Mouse (Mus musculus) embryonic facial prominence, embryonic 14.5 days (tissue): ENCODE measurements at regions not wholly inside any gene's neighbourhood (a gene's known extent, or its start where the extent isn't known, plus 50 kb on each side); places are given as distances from the start of the nearest gene placed in this dataset.

ENCODE experiments used
- ATAC-seq: fragments of 200-750 bp; cut with Nextera tagmentation; 2 replicates; pipeline ENCODE4 v1.8.0; 2017; ENCODE audit warnings: low read depth, moderate number of reproducible peaks, moderate TSS enrichment
- DNase-seq: peaks from one replicate; pipeline ENCODE4 v3.0.0-alpha.2; 2015; ENCODE audit warnings: low spot score
- H3K27ac ChIP-seq: fragments of 300-500 bp; sonication (generic); replicated peaks from 2 replicates; pipeline ENCODE4 v1.5.1; 2014; ENCODE audit warnings: low read depth, mild to moderate bottlenecking, low read length, moderate library complexity
- H3K27me3 ChIP-seq: fragments of 300-500 bp; sonication (generic); replicated peaks from 2 replicates; pipeline ENCODE4 v1.6.1; 2014; ENCODE audit warnings: low read length; ENCODE audit not compliant: control insufficient read depth, insufficient read depth
- H3K36me3 ChIP-seq: fragments of 300-500 bp; sonication (generic); 2 replicates; pipeline ENCODE4 v1.6.1; 2014; ENCODE audit warnings: low read length, mixed read lengths; ENCODE audit not compliant: control insufficient read depth, insufficient read depth
- H3K4me1 ChIP-seq: fragments of 300-500 bp; sonication (generic); 2 replicates; pipeline ENCODE4 v1.6.1; 2014; ENCODE audit warnings: antibody characterized with exemption, low read length; ENCODE audit not compliant: control insufficient read depth, insufficient read depth
- H3K4me2 ChIP-seq: fragments of 300-500 bp; sonication (generic); 2 replicates; pipeline ENCODE4 v1.6.1; 2014; ENCODE audit warnings: low read depth, mild to moderate bottlenecking, low read length, moderate library complexity, mixed read lengths
- H3K4me3 ChIP-seq: fragments of 300-500 bp; sonication (generic); 2 replicates; pipeline ENCODE4 v1.5.1; 2014; ENCODE audit warnings: low read depth, mild to moderate bottlenecking, low read length
- H3K9ac ChIP-seq: fragments of 300-500 bp; sonication (generic); 2 replicates; pipeline ENCODE4 v1.6.1; 2014; ENCODE audit warnings: low read depth, mild to moderate bottlenecking, low read length, moderate library complexity, mixed read lengths
- H3K9me3 ChIP-seq: fragments of 300-500 bp; sonication (generic); 2 replicates; pipeline ENCODE4 v1.6.1; 2016; ENCODE audit warnings: low read length; ENCODE audit not compliant: control insufficient read depth
- WGBS: fragments of 180-500 bp; shearing (Covaris S2); extraction: QIAGEN DNeasy Blood & Tissue Kit; methylation state at CpG from one replicate; pipeline ENCODE4 v1.1.7; 2014; 5-methylcytosine and 5-hydroxymethylcytosine counted together

- ATAC-seq, result no peak; the same call in 1 of the 2 replicates
- 18% methylated on average over 2 of the region's 2 CpGs for WGBS
- Histone ChIP-seq H3K27ac (no peak overlapping the region), H3K4me3 (no peak overlapping the region), H3K27me3 (no peaks in the 10 kb centered on the region), H3K4me2 (no peak overlapping the region), H3K36me3 (no peaks in the 10 kb centered on the region), H3K9me3 (no peaks in the 10 kb centered on the region), H3K4me1 (no peaks in the 10 kb centered on the region), H3K9ac (no peak overlapping the region)
- no peak for DNase-seq
Observed at GRCm38 (mm10) chr3:99447361-99447760, 207.2 kb downstream of the Tbx15 start.

- Histone ChIP-seq H3K27ac (no peak overlapping the region), H3K9me3 (no peaks in the 10 kb centered on the region), H3K4me3 (no peak overlapping the region), H3K4me1 (no peaks in the 10 kb centered on the region), H3K4me2 (no peak overlapping the region), H3K9ac (no peak overlapping the region), H3K27me3 (no peaks in the 10 kb centered on the region), H3K36me3 (no peaks in the 10 kb centered on the region)
- ATAC-seq (peak; percentile 57; the same call in 1 of the 2 replicates), DNase-seq (no peak)
- WGBS, result 41% methylated on average over 2 of the region's 2 CpGs
Observed at GRCm38 (mm10) chr3:99447813-99448212, 207.6 kb downstream of the Tbx15 start.

GRCm38 (mm10) chr3:99459036-99459863 lies 219.1 kb downstream of the Tbx15 start:
- Histone ChIP-seq H3K36me3 (no peaks in the 10 kb centered on the region), H3K9ac (no peak overlapping the region), H3K27me3 (no peaks in the 10 kb centered on the region), H3K4me3 (no peak overlapping the region), H3K27ac (no peak overlapping the region), H3K4me1 (no peaks in the 10 kb centered on the region), H3K9me3 (no peaks in the 10 kb centered on the region), H3K4me2 (no peak overlapping the region)
- 75% methylated on average over 12 of the region's 12 CpGs for WGBS
- ATAC-seq (no peak), DNase-seq (no peak)

GRCm38 (mm10) chr3:99499980-99500379 lies 259.8 kb downstream of the Tbx15 start:
- WGBS, result 88% methylated on average over 14 of the region's 14 CpGs
- no peaks in the 10 kb centered on the region for H3K27me3 ChIP-seq
- no peaks in the 10 kb centered on the region for H3K4me1 ChIP-seq
- DNase-seq, result no peak
- no peaks in the 10 kb centered on the region for H3K9me3 ChIP-seq
- H3K27ac ChIP-seq, result no peak overlapping the region
- ATAC-seq, result no peak
- H3K4me2 ChIP-seq, result no peak overlapping the region
- no peak overlapping the region for H3K4me3 ChIP-seq
- H3K9ac ChIP-seq, result no peak overlapping the region
- no peaks in the 10 kb centered on the region for H3K36me3 ChIP-seq

GRCm38 (mm10) chr3:99504772-99505171 lies 264.6 kb downstream of the Tbx15 start:
- no peak overlapping the region for H3K27ac ChIP-seq
- H3K4me2 ChIP-seq, result no peak overlapping the region
- no peaks in the 10 kb centered on the region for H3K4me1 ChIP-seq
- DNase-seq, result no peak
- no peak overlapping the region for H3K9ac ChIP-seq
- no peaks in the 10 kb centered on the region for H3K27me3 ChIP-seq
- ATAC-seq, result no peak
- H3K9me3 ChIP-seq, result no peaks in the 10 kb centered on the region
- no peak overlapping the region for H3K4me3 ChIP-seq
- H3K36me3 ChIP-seq, result no peaks in the 10 kb centered on the region
- WGBS, result 84% methylated on average over 2 of the region's 2 CpGs

GRCm38 (mm10) chr3:99512250-99512649 lies 272.1 kb downstream of the Tbx15 start:
- DNase-seq (no peak), ATAC-seq (no peak)
- Histone ChIP-seq H3K4me1 (no peaks in the 10 kb centered on the region), H3K36me3 (no peaks in the 10 kb centered on the region), H3K4me2 (no peak overlapping the region), H3K9ac (no peak overlapping the region), H3K27me3 (no peaks in the 10 kb centered on the region), H3K4me3 (no peak overlapping the region), H3K9me3 (no peaks in the 10 kb centered on the region), H3K27ac (no peak overlapping the region)
- WGBS, result 37% methylated on average over 1 of the region's 1 CpGs

GRCm38 (mm10) chr3:99512933-99513332 lies 272.8 kb downstream of the Tbx15 start:
- ATAC-seq, result no peak
- no peaks in the 10 kb centered on the region for H3K9me3 ChIP-seq
- WGBS, result 65% methylated on average over 2 of the region's 2 CpGs
- peak; percentile 20 for DNase-seq
- no peak overlapping the region for H3K4me3 ChIP-seq
- H3K9ac ChIP-seq, result no peak overlapping the region
- no peaks in the 10 kb centered on the region for H3K36me3 ChIP-seq
- no peaks in the 10 kb centered on the region for H3K27me3 ChIP-seq
- H3K4me1 ChIP-seq, result no peaks in the 10 kb centered on the region
- no peak overlapping the region for H3K4me2 ChIP-seq
- H3K27ac ChIP-seq, result no peak overlapping the region

GRCm38 (mm10) chr3:99515751-99516150 lies 275.6 kb downstream of the Tbx15 start:
- no peak overlapping the region for H3K4me2 ChIP-seq
- DNase-seq, result no peak

GRCm38 (mm10) chr3:99560917-99561316 lies 320.7 kb downstream of the Tbx15 start:
- Histone ChIP-seq H3K27me3 (no peaks in the 10 kb centered on the region), H3K9me3 (no peaks in the 10 kb centered on the region), H3K4me3 (no peak overlapping the region), H3K4me2 (no peak overlapping the region), H3K36me3 (no peaks in the 10 kb centered on the region), H3K4me1 (no peaks in the 10 kb centered on the region), H3K27ac (no peak overlapping the region), H3K9ac (no peak overlapping the region)
- 75% methylated on average over 1 of the region's 1 CpGs for WGBS
- DNase-seq, result peak; percentile 56
- peak; percentile 47 for ATAC-seq

More at GRCm38 (mm10) chr3:99515751-99516150, 275.6 kb downstream of the Tbx15 start:
- Histone ChIP-seq H3K4me1 (no peaks in the 10 kb centered on the region), H3K9ac (no peak overlapping the region), H3K27ac (no peak overlapping the region), H3K27me3 (no peaks in the 10 kb centered on the region), H3K36me3 (no peaks in the 10 kb centered on the region), H3K9me3 (no peaks in the 10 kb centered on the region), H3K4me3 (no peak overlapping the region)
- 93% methylated on average over 8 of the region's 8 CpGs for WGBS
- no peak for ATAC-seq
